Mouse (Mus musculus) small intestine, adult 2 months (tissue): ENCODE data around the gene Prlhr.
A peak's percentile ranks its signal among the peaks of the same experiment; 100 is the strongest.

ENCODE experiments used
- CTCF ChIP-seq: fragments of 200-500 bp; IDR thresholded peaks from 2 replicates; pipeline ENCODE4 v1.5.1; 2012; ENCODE audit warnings: low read depth, mild to moderate bottlenecking, control low read depth, inconsistent platforms, low read length, moderate library complexity, mixed read lengths; ENCODE audit not compliant: insufficient replicate concordance, insufficient read length; ENCODE audit errors: extremely low read depth
- POLR2A ChIP-seq: fragments of 200-500 bp; IDR thresholded peaks from 2 replicates; pipeline ENCODE4 v1.6.1; 2012; ENCODE audit warnings: low read depth, mild to moderate bottlenecking, control low read depth, inconsistent platforms, low read length, moderate library complexity

GRCm38 (mm10) chr19:60466953-60467570 is 1.0 kb downstream of the Prlhr start:
- no peak for TF ChIP-seq POLR2A
- TF ChIP-seq CTCF, result peak; percentile 56; the same call in 1 of the 2 replicates
